Mouse (Mus musculus): Measurements from ENCODE around the gene S100a7a.

Gene S100a7a

GRCm38 (mm10) chr3:90702244-90702643 lies 48.4 kb downstream of the S100a7a start:
- DNase-seq (ENCODE audit: extremely low read depth, low read depth, low spot score), result no peak

Measured in fat pad, adult 2 months (tissue).